Comparison of ENCODE assay signal across 32 mouse cellular contexts in the genomic region with DNA sequence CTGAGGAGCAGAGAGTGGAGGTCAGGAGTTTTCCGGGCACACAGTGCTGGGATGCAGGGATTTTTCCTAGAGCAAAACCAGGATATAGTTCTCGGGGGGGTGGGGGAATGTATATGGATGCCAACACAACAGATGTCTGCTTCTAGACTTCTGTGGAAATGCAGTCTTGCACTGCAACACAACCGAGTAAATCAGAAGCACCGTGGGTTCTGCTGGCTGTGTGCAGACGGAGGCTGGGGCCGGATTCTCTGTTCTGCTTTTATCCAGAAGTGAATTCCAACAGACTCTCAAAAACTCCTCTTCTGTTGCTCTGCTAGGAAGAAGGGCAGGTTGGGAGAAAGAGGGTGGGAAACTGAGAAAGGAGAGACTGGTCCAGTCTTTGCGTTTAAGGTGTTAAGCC. TPM values are rescaled to one million over a fixed set of nuclear protein-coding genes. Genes with fewer than 3 reads are reported as not detected.
DNase-seq lines count a peak whose midpoint lies in the region; ATAC-seq lines count a peak whose summit lies in the region.
"Had no signal": no experiment of that assay in that cellular context is flagged by ENCODE, and none has a peak within 500 bp of the region (broad histone marks: within the 10 kb centered on the region; RNA-seq: fewer than 3 reads in every experiment).

No protein-coding gene starts in this region.

- 66% methylated on average over 7 of the region's 7 CpGs for WGBS in forebrain, embryonic 15.5 days
- 86% methylated on average over 7 of the region's 7 CpGs for WGBS in forebrain, embryonic 10.5 days

- no peak overlapping the region for H3K9ac ChIP-seq in forebrain, embryonic 15.5 days (replicated peaks)
- H3K9ac ChIP-seq: embryonic facial prominence, embryonic 13.5 days; hindbrain, embryonic 13.5 days; kidney, embryonic 15.5 days; midbrain, embryonic 15.5 days; neural tube, embryonic 12.5 days; stomach, embryonic 15.5 days had no signal

- H3K4me2 ChIP-seq in forebrain, embryonic 15.5 days (replicated peaks), result no peak overlapping the region
- H3K4me2 ChIP-seq: embryonic facial prominence, embryonic 13.5 days; hindbrain, embryonic 13.5 days; kidney, embryonic 15.5 days; midbrain, embryonic 15.5 days; neural tube, embryonic 12.5 days; stomach, embryonic 15.5 days had no signal

- H3K27ac ChIP-seq in forebrain, embryonic 15.5 days (replicated peaks), result peak overlapping the region; percentile 19; the same call in 1 of the 2 replicates
- no peak overlapping the region for H3K27ac ChIP-seq in forebrain, embryonic 10.5 days
- H3K27ac ChIP-seq: embryonic facial prominence, embryonic 13.5 days; hindbrain, embryonic 13.5 days; kidney, embryonic 15.5 days; limb, embryonic 10.5 days; macrophage; midbrain, embryonic 15.5 days; neural tube, embryonic 12.5 days; stomach, embryonic 15.5 days had no signal

- no peak overlapping the region for H3K4me3 ChIP-seq in forebrain, embryonic 15.5 days
- H3K4me3 ChIP-seq in forebrain, embryonic 10.5 days, result no peak overlapping the region
- H3K4me3 ChIP-seq: embryonic facial prominence, embryonic 13.5 days; erythroblast, embryonic 14.5 days; hindbrain, embryonic 13.5 days; kidney, embryonic 15.5 days; limb, embryonic 10.5 days; midbrain, embryonic 15.5 days; neural tube, embryonic 12.5 days; stomach, embryonic 15.5 days had no signal

- ATAC-seq in forebrain, embryonic 15.5 days (replicated peaks), result no peak
- ATAC-seq: CD4-positive, CD25-positive, alpha-beta regulatory T cell, adult 4 months; midbrain, embryonic 15.5 days had no signal

- no peaks in the 10 kb centered on the region for H3K9me3 ChIP-seq in forebrain, embryonic 15.5 days
- H3K9me3 ChIP-seq in forebrain, embryonic 10.5 days, result no peaks in the 10 kb centered on the region
- H3K9me3 ChIP-seq: embryonic facial prominence, embryonic 13.5 days; hindbrain, embryonic 13.5 days; kidney, embryonic 15.5 days; limb, embryonic 10.5 days; midbrain, embryonic 15.5 days; neural tube, embryonic 12.5 days; stomach, embryonic 15.5 days had no signal

- no peaks in the 10 kb centered on the region for H3K27me3 ChIP-seq in forebrain, embryonic 15.5 days
- H3K27me3 ChIP-seq in forebrain, embryonic 10.5 days (ENCODE audit: poor library complexity, severe bottlenecking), result no peaks in the 10 kb centered on the region
- H3K27me3 ChIP-seq: embryonic facial prominence, embryonic 13.5 days; hindbrain, embryonic 13.5 days; kidney, embryonic 15.5 days; midbrain, embryonic 15.5 days; neural tube, embryonic 12.5 days; stomach, embryonic 15.5 days had no signal

- no peaks in the 10 kb centered on the region for H3K4me1 ChIP-seq in forebrain, embryonic 15.5 days
- no peaks in the 10 kb centered on the region for H3K4me1 ChIP-seq in forebrain, embryonic 10.5 days
- H3K4me1 ChIP-seq: embryonic facial prominence, embryonic 13.5 days; hindbrain, embryonic 13.5 days; kidney, embryonic 15.5 days; limb, embryonic 10.5 days; midbrain, embryonic 15.5 days; neural tube, embryonic 12.5 days; stomach, embryonic 15.5 days had no signal

- H3K36me3 ChIP-seq in forebrain, embryonic 15.5 days, result no peaks in the 10 kb centered on the region
- H3K36me3 ChIP-seq in forebrain, embryonic 10.5 days (replicated peaks), result no peaks in the 10 kb centered on the region
- H3K36me3 ChIP-seq: embryonic facial prominence, embryonic 13.5 days; hindbrain, embryonic 13.5 days; kidney, embryonic 15.5 days; limb, embryonic 10.5 days; midbrain, embryonic 15.5 days; neural tube, embryonic 12.5 days; stomach, embryonic 15.5 days had no signal

- no peak for DNase-seq in forebrain, embryonic 10.5 days (ENCODE audit: extremely low spot score, low spot score)
- DNase-seq in layer of hippocampus, adult 11-12 months (ENCODE audit: low spot score), result peak; percentile 28
- DNase-seq in layer of hippocampus, postnatal 25 days (ENCODE audit: extremely low spot score in 1 of 2, low spot score in 1 of 2), result no peak
- peak; percentile 76 for DNase-seq in brain, adult 2 months (ENCODE audit: low read depth, low spot score)
- peak; percentile 58 to 59 for DNase-seq in right cerebral cortex, postnatal 10 days (ENCODE audit: low spot score in 2 of 2)
- no peak for DNase-seq in liver
- no peak for DNase-seq in retina, embryonic 14.5 days (ENCODE audit: low spot score)
- DNase-seq: cerebellum, adult 2 months; cerebellum, postnatal 36 days; embryo, embryonic 11 days; gastrocnemius, postnatal 25 days; heart, postnatal 36 days; kidney, adult 11 months; kidney, postnatal 36 days; retina, postnatal 1 day; thymus, adult 18-20 months; thymus, postnatal 36 days had no signal

RNA-seq across cellular contexts. Expression of a gene that starts 15.9 kb away (rescaled TPM):
- polyA plus RNA-seq in forebrain, embryonic 15.5 days (2015; fragmentation: Nextera tagmentation; extraction: Ambion mirVana), result 10.5 and 13.4 TPM in 2 replicates
- 0.07 TPM in 1 of 2 replicates, not detected in the other for polyA plus RNA-seq in forebrain, embryonic 10.5 days (2016; fragmentation: Nextera tagmentation; extraction: Ambion mirVana)
- 10 to 100 TPM; 85.5 to 88.6 TPM for total RNA-seq in layer of hippocampus, postnatal 25 days (2021)
- total RNA-seq: adrenal gland, adult 18-20 months; gastrocnemius, postnatal 25 days; heart, postnatal 36 days; liver, adult 2 months had no signal
- polyA plus RNA-seq: CD4-positive, CD25-positive, alpha-beta regulatory T cell, adult 4 months; erythroblast, embryonic 14.5 days; limb, embryonic 10.5 days; liver, adult 2 months; liver, embryonic 16.5 days; macrophage; spleen, adult 2 months had no signal

Comparison
In these comparisons a context has a peak if more than half of its experiments do, and no peak if none do; other contexts are left out.
1. DNase-seq: peak in layer of hippocampus, adult 11-12 months (single experiment), brain, adult 2 months (single experiment) and right cerebral cortex, postnatal 10 days (2 of 2); none in forebrain, embryonic 10.5 days (single experiment), layer of hippocampus, postnatal 25 days (0 of 2), liver (single experiment) and retina, embryonic 14.5 days (single experiment).
2. RNA of a gene that starts 15.9 kb away (polyA plus RNA-seq): 10.5 to 13.4 TPM in forebrain, embryonic 15.5 days; 0.07 TPM in forebrain, embryonic 10.5 days; every median in the first group is over 10 times any median in the second.